Mouse (Mus musculus): ENCODE data around the gene Gphb5. TPM values are rescaled to one million over a fixed set of nuclear protein-coding genes. Genes with fewer than 3 reads are reported as not detected.

Gene Gphb5
- polyA plus RNA-seq, 2 experiments from 2014 or later: 0.20 TPM; not detected in 1

DNA sequence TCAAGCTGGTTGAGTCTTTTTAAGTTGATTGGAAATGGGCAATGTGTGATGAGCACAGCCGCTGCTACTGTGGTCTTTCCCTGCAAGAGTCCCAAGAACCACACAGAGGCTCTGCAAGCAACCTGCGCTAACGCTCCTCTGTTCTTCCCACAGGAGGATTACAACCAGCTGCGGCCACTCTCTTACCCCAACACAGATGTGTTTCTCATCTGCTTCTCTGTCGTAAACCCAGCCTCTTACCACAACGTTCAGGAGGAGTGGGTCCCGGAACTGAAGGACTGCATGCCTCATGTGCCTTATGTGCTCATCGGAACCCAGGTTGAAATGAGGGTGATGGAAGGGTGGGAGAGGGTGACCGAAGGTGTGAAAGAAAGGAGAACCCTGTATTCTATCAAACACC is 25.1 kb downstream of the Gphb5 start:
- no peak for ATAC-seq

DNA sequence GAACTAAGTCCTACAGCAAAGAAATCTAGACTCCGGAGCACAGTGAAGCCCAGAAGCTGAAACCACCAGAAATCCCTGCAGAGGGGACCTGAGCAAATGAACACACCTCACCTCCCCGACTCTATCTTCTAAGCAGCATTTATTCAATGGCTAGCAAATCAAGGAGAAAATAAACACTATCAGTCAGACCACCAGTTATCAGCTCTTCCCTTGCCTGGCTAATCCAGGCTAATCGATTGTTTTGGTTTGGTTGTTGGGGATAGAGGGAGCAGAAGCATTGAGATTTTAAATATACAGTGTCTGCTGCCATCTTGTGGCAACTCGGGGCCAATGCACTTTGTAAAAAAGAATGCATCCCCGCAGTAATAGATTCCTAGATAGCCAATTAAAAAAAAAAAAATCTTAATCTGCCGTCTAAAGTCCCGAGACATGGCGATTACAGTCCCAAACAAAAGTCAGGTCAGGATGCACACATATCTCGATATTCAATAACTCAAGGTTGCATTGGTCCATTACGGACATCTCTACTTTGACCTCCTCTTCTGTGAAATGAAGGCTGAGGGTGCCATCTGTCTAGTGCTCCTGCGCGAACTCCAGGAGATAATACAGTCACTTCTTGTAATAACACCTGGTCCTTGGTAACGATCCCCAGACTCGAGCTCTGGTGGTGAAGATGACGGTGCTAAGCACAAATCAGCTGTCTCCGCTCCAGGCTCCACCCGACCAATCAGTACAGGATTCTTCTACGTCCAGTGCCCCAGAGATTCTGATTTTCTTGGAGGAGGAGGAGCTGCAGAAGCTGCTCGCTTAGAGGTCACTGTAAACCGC is 27.1 kb downstream of the Gphb5 start:
- ATAC-seq: no peak

DNA sequence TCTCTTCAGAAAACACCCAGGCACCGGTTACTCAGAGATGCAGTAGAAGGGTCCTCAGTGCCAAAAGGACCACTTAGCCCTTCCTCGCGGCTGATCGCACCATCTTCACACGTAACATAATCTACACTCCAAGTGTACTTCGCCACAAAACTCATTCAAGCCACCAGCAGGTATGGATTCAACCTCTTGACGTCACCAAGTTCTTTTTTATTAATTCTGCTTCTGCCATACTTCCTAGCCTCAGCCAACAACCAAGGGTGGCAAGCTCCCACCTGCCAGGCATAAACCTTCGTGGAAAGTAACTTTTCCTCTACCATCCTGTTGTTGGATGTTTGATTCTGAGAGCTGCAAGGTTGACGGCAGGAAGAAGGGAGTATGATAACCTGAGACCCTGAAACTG is 28.1 kb downstream of the Gphb5 start:
- no peak for ATAC-seq

DNA sequence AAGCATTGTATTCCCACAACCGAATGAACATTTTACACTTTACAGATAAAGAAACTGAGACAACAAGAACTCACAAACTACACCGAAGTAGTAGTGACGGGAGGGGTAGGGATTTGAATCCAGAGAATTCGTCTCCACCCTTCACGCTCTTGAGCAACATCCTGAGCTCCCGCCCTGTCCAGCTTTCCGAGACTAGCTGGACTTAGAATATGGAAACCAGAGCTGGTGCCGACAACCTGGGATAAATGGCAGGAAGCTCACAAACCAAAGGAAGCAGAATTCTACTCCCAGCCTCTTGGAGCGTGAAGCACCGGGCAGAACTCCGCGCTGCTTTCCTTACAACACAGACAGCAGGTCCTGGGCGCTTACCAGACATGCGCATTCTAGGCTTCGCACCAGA is 28.7 kb downstream of the Gphb5 start:
- no peak for ATAC-seq

DNA sequence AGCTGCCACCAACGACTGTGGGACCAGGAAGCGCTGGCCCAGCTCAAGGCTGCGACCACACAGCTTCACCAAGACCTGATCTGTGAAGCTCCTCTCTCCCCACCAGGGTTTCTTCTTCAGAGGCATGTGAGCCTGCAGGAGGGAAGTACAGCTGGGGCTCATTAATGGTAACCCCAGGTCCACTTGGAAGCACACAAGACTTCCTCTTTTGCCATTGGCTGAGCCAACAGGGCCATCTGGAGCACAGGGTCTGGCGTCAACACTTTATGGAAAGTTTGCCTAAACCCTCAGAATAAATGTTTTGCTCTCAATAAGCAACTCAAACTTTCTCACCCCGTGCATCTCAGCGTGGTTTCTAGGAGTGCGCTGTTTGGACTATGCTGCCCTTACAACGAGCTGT is 29.4 kb downstream of the Gphb5 start:
- ATAC-seq: no peak

DNA sequence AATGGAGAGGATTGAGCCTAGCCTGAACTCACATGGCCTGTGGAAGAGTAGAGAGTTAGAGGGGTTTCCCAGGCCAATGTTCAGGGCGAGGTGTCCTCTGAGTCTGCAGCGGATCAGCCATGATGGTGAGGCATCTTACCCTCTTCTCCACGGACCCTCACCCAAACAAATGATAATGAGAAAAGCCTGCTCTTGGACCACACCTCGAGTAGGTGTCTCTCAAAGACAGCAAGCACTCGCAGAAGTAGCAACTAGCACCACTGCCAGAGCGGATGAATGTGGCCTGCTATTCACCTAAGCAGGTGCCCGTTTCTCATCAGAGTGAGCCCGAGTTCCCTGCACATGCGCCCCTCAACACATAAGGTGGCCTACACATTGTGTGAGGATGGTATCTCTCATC is 29.9 kb downstream of the Gphb5 start:
- ATAC-seq: no peak

DNA sequence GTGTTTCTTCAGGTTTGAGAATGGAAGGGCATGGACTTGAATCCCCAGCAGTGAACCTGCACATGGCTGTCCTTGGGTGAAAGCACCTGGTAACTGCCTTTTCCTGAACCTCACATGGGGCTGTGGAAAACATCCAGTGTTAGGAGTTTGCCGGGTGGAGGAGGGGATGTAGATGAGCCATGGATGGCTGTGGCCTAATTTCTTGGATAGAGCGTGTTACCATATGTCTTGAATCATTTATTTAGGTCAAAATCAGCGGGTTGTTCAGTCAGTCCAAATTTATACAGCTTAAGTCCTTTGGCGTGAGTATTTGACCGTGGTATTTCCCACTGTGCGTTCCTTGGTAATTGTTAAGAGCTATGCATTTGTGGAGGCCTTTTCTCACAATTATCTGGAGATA is 40.5 kb downstream of the Gphb5 start:
- no peak for ATAC-seq

DNA sequence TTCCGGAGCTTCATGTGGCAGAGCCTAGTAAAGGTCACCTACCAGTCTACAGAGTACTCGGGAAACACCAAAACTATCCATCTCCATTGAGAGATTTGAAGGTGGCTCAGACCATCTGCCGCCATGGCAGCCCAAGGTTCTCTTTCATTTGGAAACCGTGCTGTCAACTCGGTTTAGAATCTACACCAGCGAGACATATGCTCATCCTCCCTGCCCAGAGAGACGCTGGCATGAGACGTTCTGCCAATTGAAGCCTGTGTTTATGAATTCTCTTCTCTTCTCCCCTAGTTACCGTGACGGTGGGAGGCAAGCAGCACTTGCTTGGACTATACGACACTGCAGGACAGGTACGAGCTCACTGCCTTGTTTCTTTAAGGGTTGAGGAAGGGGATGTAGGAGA is 41.5 kb downstream of the Gphb5 start:
- ATAC-seq: no peak

DNA sequence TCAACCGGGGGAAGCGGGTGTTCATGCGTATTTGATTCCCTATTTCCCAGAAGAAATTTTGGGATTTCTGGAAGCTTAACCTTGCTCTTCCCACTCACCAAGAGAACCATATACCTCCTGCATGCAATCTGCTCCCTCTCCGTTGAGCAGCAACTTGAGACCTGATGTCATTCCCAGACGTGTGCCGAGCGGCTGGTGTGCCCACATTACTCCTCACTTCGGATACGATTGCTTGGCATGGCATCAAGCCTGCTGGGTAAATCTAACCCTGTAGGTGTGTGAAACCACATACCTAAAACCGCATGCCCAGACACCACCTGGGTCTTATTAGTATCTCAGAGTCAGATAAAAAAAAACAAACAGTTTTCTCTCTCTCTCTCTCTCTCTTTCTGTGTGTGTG is 42.1 kb downstream of the Gphb5 start:
- ATAC-seq: no peak

DNA sequence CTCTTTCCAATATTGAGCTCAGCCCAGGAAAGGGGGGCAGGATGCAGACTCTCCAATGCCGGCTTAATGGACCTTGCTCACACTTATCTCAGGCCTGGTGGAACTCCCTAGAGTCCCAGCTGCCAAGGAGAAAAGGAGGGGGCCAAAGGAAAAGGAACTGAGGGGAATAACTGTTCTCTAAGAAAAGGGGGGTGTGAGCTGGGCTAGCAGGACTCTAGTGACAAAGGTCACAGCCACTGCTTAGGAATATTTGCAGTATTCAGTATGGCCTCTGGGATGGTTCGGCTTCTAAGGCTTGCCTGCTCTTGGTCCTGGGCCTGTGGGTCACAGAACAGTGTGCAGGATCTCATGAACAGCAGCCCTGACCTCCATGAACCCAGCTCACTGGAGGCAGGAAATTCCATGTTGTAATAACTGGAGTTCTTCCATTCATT is 47.1 kb downstream of the Gphb5 start:
- ATAC-seq: no peak

DNA sequence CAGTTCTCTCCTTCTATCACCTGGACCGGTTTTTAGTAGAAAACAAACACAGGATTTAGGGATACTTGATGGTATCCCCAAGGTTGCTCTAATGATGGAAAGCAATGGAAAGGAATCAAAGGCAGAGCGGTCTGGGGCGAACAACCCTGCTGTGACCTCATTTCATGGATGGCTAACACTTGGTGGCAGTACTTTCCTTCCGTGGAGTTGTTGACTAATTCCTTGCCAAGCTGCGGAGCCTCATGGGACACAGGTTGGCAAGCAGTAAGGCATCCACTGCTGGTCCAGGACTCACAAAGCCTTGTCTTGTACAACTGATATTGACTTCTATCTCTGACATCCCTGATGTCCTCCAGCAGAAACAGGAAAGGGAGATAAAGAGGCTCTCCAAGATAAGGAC is 48.1 kb downstream of the Gphb5 start:
- no peak for ATAC-seq

DNA sequence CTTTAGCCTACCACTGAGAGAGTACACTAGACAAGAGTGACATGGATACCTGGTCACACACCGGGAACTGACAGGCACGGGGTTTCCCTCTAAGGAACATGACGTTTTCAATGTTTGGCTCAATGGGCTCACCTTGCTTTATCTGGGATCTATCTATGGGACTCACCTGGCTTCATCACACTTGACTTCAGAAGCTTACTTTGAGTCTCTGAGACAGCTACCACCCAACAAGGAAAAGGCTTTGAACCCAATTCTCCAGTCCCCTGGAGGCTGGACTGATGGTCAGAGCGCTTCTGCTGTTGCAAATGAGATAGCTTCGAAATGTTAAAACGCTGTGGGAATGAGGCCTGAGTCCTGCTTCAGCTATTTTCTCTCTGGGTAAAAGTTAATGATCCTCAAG is 49.2 kb downstream of the Gphb5 start:
- no peak for ATAC-seq

DNA sequence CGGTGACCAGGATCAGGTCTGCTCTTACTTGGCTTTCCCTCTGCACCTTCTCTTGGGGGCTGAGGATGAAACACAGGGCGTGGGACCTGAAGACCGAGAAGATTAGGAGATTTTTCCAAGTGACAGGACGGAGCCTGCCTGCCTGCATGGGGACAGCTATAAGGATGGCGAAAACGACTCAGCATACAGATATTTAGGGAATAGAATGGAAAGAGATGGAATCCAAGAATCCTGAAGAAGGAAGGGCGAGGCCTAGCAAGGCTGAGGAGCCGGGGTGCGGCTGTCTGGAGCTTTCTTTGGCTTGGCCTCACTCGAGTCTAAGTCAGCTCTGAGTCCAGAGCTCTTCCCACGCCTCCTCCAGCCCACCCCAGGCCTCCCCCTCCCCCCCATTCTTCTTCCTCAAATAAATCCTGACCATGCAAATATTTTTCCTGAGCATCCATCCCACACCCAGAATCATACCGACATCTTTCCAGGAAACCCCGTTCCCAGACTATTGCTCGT is 50.9 kb downstream of the Gphb5 start:
- no peak for ATAC-seq

DNA sequence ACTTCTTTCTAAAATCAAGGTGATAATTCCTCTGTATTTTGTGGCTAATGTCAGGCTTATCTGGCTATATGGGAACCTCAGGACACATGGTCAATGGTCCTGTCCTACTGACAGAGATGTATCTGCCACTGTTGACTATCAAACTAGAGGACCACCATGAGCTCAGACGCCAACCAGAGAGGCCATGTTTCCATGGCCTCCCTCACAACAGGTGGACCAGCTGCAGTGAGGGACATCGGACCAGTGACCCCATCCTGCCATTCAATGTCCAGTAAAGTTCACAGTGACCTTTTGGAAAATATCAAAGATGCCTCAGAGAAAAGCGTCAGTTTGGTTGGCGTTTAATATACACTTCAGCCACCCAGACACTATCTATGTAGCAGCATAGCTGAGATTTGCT is 52.2 kb downstream of the Gphb5 start:
- no peak for ATAC-seq

DNA sequence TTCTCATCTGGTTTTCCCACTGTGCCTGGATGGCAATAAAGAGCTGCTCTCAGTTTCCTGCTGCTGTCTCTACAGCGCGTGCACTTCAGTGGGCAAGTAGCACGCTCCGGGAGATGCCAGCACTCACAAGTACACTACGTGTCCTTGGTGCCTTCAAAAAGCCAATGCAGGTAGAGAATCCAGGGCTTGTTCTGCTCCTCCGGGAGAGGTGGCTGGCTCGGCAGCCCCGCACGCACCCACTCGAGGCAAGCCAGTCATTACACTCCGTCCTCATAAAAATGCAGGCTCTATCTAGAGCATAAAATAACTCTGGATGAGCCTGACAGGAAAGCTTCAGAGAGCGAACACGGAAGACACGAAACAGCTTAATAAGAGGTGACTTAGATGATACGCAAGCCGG is 54.1 kb downstream of the Gphb5 start:
- no peak for ATAC-seq

Other genes starting within 250 kb of the Gphb5 start
- gene Kcnh5, start 239.4 kb downstream of the Gphb5 start, polyA plus RNA-seq (2017; shearing (Covaris generic)): not detected
- under 1 TPM in 1 of 2 experiments, not detected in 1; 0.17 TPM for gene Rhoj, start 108.5 kb downstream of the Gphb5 start, polyA plus RNA-seq (2017; shearing (Covaris generic))
- gene Ppp2r5e, start 179.5 kb upstream of the Gphb5 start, polyA plus RNA-seq (2017; shearing (Covaris generic)): 1 to 10 TPM; 4.8 to 7.9 TPM

Data from CD4-positive, CD25-positive, alpha-beta regulatory T cell, adult 4 months (primary cell).